Mouse (Mus musculus): ENCODE data around the gene Sgtb. TPM values are rescaled to one million over a fixed set of nuclear protein-coding genes. Genes with fewer than 3 reads are reported as not detected.

The Sgtb gene
- polyA plus RNA-seq, 1 experiment: 1.1 TPM

DNA sequence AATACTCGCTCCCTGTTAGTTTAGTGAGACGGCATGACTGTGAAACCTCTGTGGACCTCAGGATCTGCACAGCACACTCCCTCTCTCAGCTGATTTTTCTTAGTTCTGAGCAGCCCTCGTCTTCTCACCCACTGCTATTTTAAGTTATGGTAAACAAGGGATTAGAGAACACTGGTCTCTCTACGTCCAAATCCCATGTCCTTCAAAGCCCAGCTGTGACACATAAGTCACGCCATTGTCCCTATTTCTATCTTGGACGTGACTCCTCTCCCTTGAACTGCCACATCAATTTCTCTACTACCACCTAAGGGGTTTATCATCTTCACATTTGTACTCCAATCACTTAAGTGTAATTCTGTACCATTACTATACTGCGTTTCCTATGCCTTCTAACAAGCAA is 13.6 kb upstream of the Sgtb start:
- Histone ChIP-seq H3K4me3 (replicated peaks; ENCODE audit: control insufficient read depth, low read depth, low read length) (no peak overlapping the region), H3K4me1 (ENCODE audit: control insufficient read depth, insufficient read depth, low read length) (no peaks in the 10 kb centered on the region), H3K27ac (ENCODE audit: control insufficient read depth, insufficient read depth, low read depth, low read length, poor library complexity) (no peak overlapping the region)
- 72% methylated on average over 7 of the region's 7 CpGs for WGBS
- TF ChIP-seq CTCF (IDR thresholded peaks at IDR 0.05; ENCODE audit: control insufficient read depth, insufficient read depth, low read length): no peak

- WGBS: 84% methylated on average over 7 of the region's 7 CpGs
- no peak overlapping the region for H3K4me3 ChIP-seq (replicated peaks; ENCODE audit: control insufficient read depth, low read depth, low read length)
- no peak overlapping the region for H3K27ac ChIP-seq (ENCODE audit: control insufficient read depth, insufficient read depth, low read depth, low read length, poor library complexity)
- H3K4me1 ChIP-seq (ENCODE audit: control insufficient read depth, insufficient read depth, low read length): no peaks in the 10 kb centered on the region
- TF ChIP-seq CTCF (IDR thresholded peaks at IDR 0.05; ENCODE audit: control insufficient read depth, insufficient read depth, low read length) (no peak), POLR2A (IDR thresholded peaks at IDR 0.05; ENCODE audit: borderline replicate concordance, control insufficient read depth, low read depth, low read length) (no peak)
Measured at GRCm38 (mm10) chr13:104097190-104097589, 12.4 kb upstream of the Sgtb start.

GRCm38 (mm10) chr13:104100416-104100815 is 9.1 kb upstream of the Sgtb start:
- Histone ChIP-seq H3K27ac (ENCODE audit: control insufficient read depth, insufficient read depth, low read depth, low read length, poor library complexity) (no peak overlapping the region), H3K4me3 (replicated peaks; ENCODE audit: control insufficient read depth, low read depth, low read length) (no peak overlapping the region), H3K4me1 (ENCODE audit: control insufficient read depth, insufficient read depth, low read length) (no peaks in the 10 kb centered on the region)
- 79% methylated on average over 4 of the region's 4 CpGs for WGBS
- TF ChIP-seq POLR2A (IDR thresholded peaks at IDR 0.05; ENCODE audit: borderline replicate concordance, control insufficient read depth, low read depth, low read length) (no peak), CTCF (IDR thresholded peaks at IDR 0.05; ENCODE audit: control insufficient read depth, insufficient read depth, low read length) (no peak)

GRCm38 (mm10) chr13:104101606-104102235 is 7.8 kb upstream of the Sgtb start:
- Histone ChIP-seq H3K27ac (ENCODE audit: control insufficient read depth, insufficient read depth, low read depth, low read length, poor library complexity) (no peak overlapping the region), H3K4me3 (replicated peaks; ENCODE audit: control insufficient read depth, low read depth, low read length) (no peak overlapping the region), H3K4me1 (ENCODE audit: control insufficient read depth, insufficient read depth, low read length) (no peaks in the 10 kb centered on the region)
- 73% methylated on average over 5 of the region's 5 CpGs for WGBS
- no peak for TF ChIP-seq CTCF (IDR thresholded peaks at IDR 0.05; ENCODE audit: control insufficient read depth, insufficient read depth, low read length)
- TF ChIP-seq POLR2A (IDR thresholded peaks at IDR 0.05; ENCODE audit: borderline replicate concordance, control insufficient read depth, low read depth, low read length): no peak

DNA sequence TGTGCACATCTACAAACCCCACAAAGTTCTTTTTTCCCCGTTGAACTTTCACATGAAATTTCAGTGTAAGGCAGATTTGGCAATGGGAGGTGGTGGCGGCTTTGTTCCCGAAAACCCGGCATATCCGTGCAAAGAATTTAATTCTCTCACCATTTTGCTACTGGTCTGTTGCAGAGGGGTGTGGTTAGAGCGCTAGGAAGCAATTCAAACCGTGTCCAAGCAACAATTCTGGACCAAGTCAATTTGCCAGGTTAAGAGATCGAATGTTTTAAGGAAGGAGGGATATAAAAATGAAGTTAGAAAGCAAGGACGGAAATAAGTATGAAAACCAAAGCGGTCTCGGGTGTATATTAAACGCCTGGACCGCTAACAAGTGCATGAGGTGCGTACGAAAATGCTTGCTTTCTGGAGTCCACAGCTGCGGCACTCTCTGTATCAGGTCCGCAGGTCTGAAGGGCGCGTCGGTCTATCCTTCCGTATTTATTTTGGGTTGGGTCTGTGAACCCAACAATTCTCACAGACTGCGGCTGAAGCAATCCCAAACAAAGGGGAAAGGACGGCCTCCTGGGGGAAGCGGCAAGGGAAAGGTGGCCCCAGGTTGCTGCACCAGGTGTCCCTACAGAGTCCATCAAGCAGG is 772 bp upstream of the Sgtb start:
- Histone ChIP-seq H3K27ac (ENCODE audit: control insufficient read depth, insufficient read depth, low read depth, low read length, poor library complexity) (peak overlapping the region; percentile 45), H3K4me1 (ENCODE audit: control insufficient read depth, insufficient read depth, low read length) (no peaks in the 10 kb centered on the region; the same call in 1 of the 2 replicates), H3K4me3 (replicated peaks; ENCODE audit: control insufficient read depth, low read depth, low read length) (peak overlapping the region; percentile 76)
- TF ChIP-seq POLR2A (IDR thresholded peaks at IDR 0.05; ENCODE audit: borderline replicate concordance, control insufficient read depth, low read depth, low read length) (no peak), CTCF (IDR thresholded peaks at IDR 0.05; ENCODE audit: control insufficient read depth, insufficient read depth, low read length) (no peak)
- WGBS: under 1% methylated on average over 24 of the region's 24 CpGs

DNA sequence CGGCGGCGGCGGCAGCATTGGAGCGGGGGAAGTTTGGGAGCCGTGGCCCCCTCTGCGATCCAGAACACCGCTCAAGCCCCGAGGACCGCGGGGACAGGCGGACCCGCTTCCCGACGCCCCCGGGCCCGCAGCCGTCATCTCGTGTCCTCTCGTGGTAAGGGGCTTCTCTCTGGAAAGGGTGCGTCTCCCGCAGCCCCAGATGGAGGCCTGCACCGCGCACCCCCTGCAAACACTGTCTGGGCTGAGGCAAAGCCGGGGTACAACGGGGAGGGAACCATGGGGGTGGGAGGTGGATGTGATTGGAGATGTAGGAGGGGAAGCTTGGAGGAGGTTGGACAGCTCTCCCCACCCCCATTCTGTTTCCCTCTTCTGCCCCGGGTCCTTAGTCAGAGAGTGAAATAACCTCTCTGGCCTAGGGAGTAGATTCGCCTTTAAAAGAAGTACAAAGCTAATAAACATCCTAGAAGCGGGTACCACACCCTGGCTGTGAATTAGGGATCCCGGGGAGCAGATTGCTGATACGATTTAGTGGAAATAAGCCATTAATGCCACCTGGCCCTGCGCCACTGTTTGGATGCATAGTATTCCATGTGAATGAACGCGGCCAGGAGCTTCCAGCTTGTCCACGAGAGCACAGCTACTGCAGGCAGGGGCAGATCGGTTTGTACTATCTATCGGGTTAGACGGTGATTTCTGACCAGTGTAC is 428 bp downstream of the Sgtb start:
- Histone ChIP-seq H3K4me3 (replicated peaks; ENCODE audit: control insufficient read depth, low read depth, low read length) (peak overlapping the region; percentile 55), H3K27ac (ENCODE audit: control insufficient read depth, insufficient read depth, low read depth, low read length, poor library complexity) (no peak overlapping the region), H3K4me1 (ENCODE audit: control insufficient read depth, insufficient read depth, low read length) (no peaks in the 10 kb centered on the region; the same call in 1 of the 2 replicates)
- TF ChIP-seq POLR2A (IDR thresholded peaks at IDR 0.05; ENCODE audit: borderline replicate concordance, control insufficient read depth, low read depth, low read length) (no peak), CTCF (IDR thresholded peaks at IDR 0.05; ENCODE audit: control insufficient read depth, insufficient read depth, low read length) (no peak)
- WGBS: 9% methylated on average over 38 of the region's 38 CpGs

- Histone ChIP-seq H3K4me3 (replicated peaks; ENCODE audit: control insufficient read depth, low read depth, low read length) (no peak overlapping the region), H3K27ac (ENCODE audit: control insufficient read depth, insufficient read depth, low read depth, low read length, poor library complexity) (no peak overlapping the region), H3K4me1 (ENCODE audit: control insufficient read depth, insufficient read depth, low read length) (no peaks in the 10 kb centered on the region; the same call in 1 of the 2 replicates)
- no peak for TF ChIP-seq CTCF (IDR thresholded peaks at IDR 0.05; ENCODE audit: control insufficient read depth, insufficient read depth, low read length)
- no peak for TF ChIP-seq POLR2A (IDR thresholded peaks at IDR 0.05; ENCODE audit: borderline replicate concordance, control insufficient read depth, low read depth, low read length)
- WGBS: 62% methylated on average over 7 of the region's 7 CpGs
Measured at GRCm38 (mm10) chr13:104110526-104110925, 985 bp downstream of the Sgtb start.

- Histone ChIP-seq H3K4me3 (replicated peaks; ENCODE audit: control insufficient read depth, low read depth, low read length) (no peak overlapping the region), H3K4me1 (ENCODE audit: control insufficient read depth, insufficient read depth, low read length) (no peaks in the 10 kb centered on the region; the same call in 1 of the 2 replicates), H3K27ac (ENCODE audit: control insufficient read depth, insufficient read depth, low read depth, low read length, poor library complexity) (no peak overlapping the region)
- WGBS: 52% methylated on average over 12 of the region's 12 CpGs
- TF ChIP-seq CTCF (IDR thresholded peaks at IDR 0.05; ENCODE audit: control insufficient read depth, insufficient read depth, low read length): no peak
- TF ChIP-seq POLR2A (IDR thresholded peaks at IDR 0.05; ENCODE audit: borderline replicate concordance, control insufficient read depth, low read depth, low read length): no peak
Measured at GRCm38 (mm10) chr13:104112266-104112900, 2.8 kb downstream of the Sgtb start.
